14 mouse cellular contexts compared by ENCODE assay signal in genomic region chr15:49492836-49493235, GRCm38 (mm10).
DNase-seq lines count a peak whose midpoint lies in the region; ATAC-seq and TF ChIP-seq lines count a peak whose summit lies in the region.
"Had no signal": no experiment of that assay in that cellular context is flagged by ENCODE, and none has a peak within 500 bp of the region (broad histone marks: within the 10 kb centered on the region; RNA-seq: fewer than 3 reads in every experiment).

No protein-coding gene starts in this region.

- H3K4me1 ChIP-seq in hindbrain, embryonic 11.5 days (replicated peaks; ENCODE audit: control insufficient read depth, insufficient read depth, low read length): no peaks in the 10 kb centered on the region
- H3K4me1 ChIP-seq in hindbrain, embryonic 12.5 days: no peaks in the 10 kb centered on the region
- H3K4me1 ChIP-seq in E14TG2a.4 (replicated peaks; ENCODE audit: low read depth, low read length): no peaks in the 10 kb centered on the region
- H3K4me1 ChIP-seq: hindbrain, embryonic 15.5 days; limb, embryonic 13.5 days; megakaryocyte, embryonic 14.5 days had no signal

- 53% methylated on average over 2 of the region's 2 CpGs for WGBS in hindbrain, embryonic 11.5 days
- WGBS in hindbrain, embryonic 12.5 days: 43% methylated on average over 2 of the region's 2 CpGs

- H3K36me3 ChIP-seq in hindbrain, embryonic 11.5 days (ENCODE audit: control insufficient read depth, insufficient read depth, low read length): no peaks in the 10 kb centered on the region
- H3K36me3 ChIP-seq in hindbrain, embryonic 12.5 days: no peaks in the 10 kb centered on the region
- no peaks in the 10 kb centered on the region for H3K36me3 ChIP-seq in E14TG2a.4 (ENCODE audit: insufficient read depth, low read length)
- H3K36me3 ChIP-seq: hindbrain, embryonic 15.5 days; limb, embryonic 13.5 days had no signal

- H3K4me3 ChIP-seq in hindbrain, embryonic 11.5 days (ENCODE audit: low read depth, low read length): no peak overlapping the region
- no peak overlapping the region for H3K4me3 ChIP-seq in hindbrain, embryonic 12.5 days
- H3K4me3 ChIP-seq in E14TG2a.4 (replicated peaks; ENCODE audit: low read length): no peak overlapping the region
- H3K4me3 ChIP-seq: hindbrain, embryonic 15.5 days; limb, embryonic 13.5 days; megakaryocyte, embryonic 14.5 days had no signal

- DNase-seq in hindbrain, embryonic 11.5 days (ENCODE audit: low spot score): peak; percentile 36
- DNase-seq in 3T3-L1 (ENCODE audit: low read depth, low spot score) (peak; percentile 7), adipocyte (ENCODE audit: low spot score) (no peak)
- DNase-seq in embryo, embryonic 10.5 days (ENCODE audit: low spot score): peak; percentile 29
- no peak for DNase-seq in layer of hippocampus, adult 9-10 months (ENCODE audit: low spot score)
- no peak for DNase-seq in cerebellum, adult 9-11 months
- DNase-seq: layer of hippocampus, postnatal 36 days; lung, adult 2 months; spleen, adult 18-20 months had no signal

- no peak for ATAC-seq in hindbrain, embryonic 11.5 days (ENCODE audit: low FRiP score)
- ATAC-seq in hindbrain, embryonic 12.5 days (ENCODE audit: low FRiP score): no peak

- H3K27ac ChIP-seq in hindbrain, embryonic 11.5 days (ENCODE audit: low read depth, low read length): no peak overlapping the region
- H3K27ac ChIP-seq in hindbrain, embryonic 12.5 days: no peak overlapping the region
- H3K27ac ChIP-seq: hindbrain, embryonic 15.5 days; limb, embryonic 13.5 days had no signal

- peak; percentile 47 for TF ChIP-seq CTCF in E14TG2a.4 (conservative IDR thresholded peaks at IDR 0.05; ENCODE audit: low read length)

- no peaks in the 10 kb centered on the region for H3K27me3 ChIP-seq in hindbrain, embryonic 11.5 days (ENCODE audit: control insufficient read depth, insufficient read depth, low read length)
- H3K27me3 ChIP-seq in hindbrain, embryonic 12.5 days: no peaks in the 10 kb centered on the region
- no peaks in the 10 kb centered on the region for H3K27me3 ChIP-seq in E14TG2a.4 (ENCODE audit: insufficient read depth, low read length)
- H3K27me3 ChIP-seq: hindbrain, embryonic 15.5 days; limb, embryonic 13.5 days; megakaryocyte, embryonic 14.5 days had no signal

- H3K4me2 ChIP-seq in hindbrain, embryonic 11.5 days (replicated peaks; ENCODE audit: low read depth, low read length): no peak overlapping the region
- no peak overlapping the region for H3K4me2 ChIP-seq in hindbrain, embryonic 12.5 days (replicated peaks)
- H3K4me2 ChIP-seq: hindbrain, embryonic 15.5 days; limb, embryonic 13.5 days had no signal

- H3K9me3 ChIP-seq in hindbrain, embryonic 11.5 days (ENCODE audit: control insufficient read depth, low read length): no peaks in the 10 kb centered on the region
- H3K9me3 ChIP-seq in hindbrain, embryonic 12.5 days (replicated peaks): no peaks in the 10 kb centered on the region
- H3K9me3 ChIP-seq in E14TG2a.4 (ENCODE audit: low read length): no peaks in the 10 kb centered on the region
- H3K9me3 ChIP-seq: hindbrain, embryonic 15.5 days; limb, embryonic 13.5 days; megakaryocyte, embryonic 14.5 days had no signal

- H3K9ac ChIP-seq in hindbrain, embryonic 11.5 days (ENCODE audit: low read depth, low read length): no peak overlapping the region
- H3K9ac ChIP-seq in hindbrain, embryonic 12.5 days: no peak overlapping the region
- H3K9ac ChIP-seq: hindbrain, embryonic 15.5 days; limb, embryonic 13.5 days had no signal

Comparison
In these comparisons a context has a peak if more than half of its experiments do, and no peak if none do; other contexts are left out.
1. DNase-seq: peak in hindbrain, embryonic 11.5 days (single experiment), 3T3-L1 (single experiment) and embryo, embryonic 10.5 days (single experiment); none in adipocyte (single experiment), layer of hippocampus, adult 9-10 months (single experiment) and cerebellum, adult 9-11 months (single experiment).